Mouse (Mus musculus): ENCODE data around the gene Ifne. TPM values are rescaled to one million over a fixed set of nuclear protein-coding genes. Genes with fewer than 3 reads are reported as not detected.

Gene Ifne
- polyA plus RNA-seq, 1 experiment from 2014 or later: not detected

GRCm38 (mm10) chr4:88913984-88914383 is 34.0 kb upstream of the Ifne start:
- Histone ChIP-seq H3K9ac (ENCODE audit: low read length) (no peak overlapping the region), H3K36me3 (ENCODE audit: control insufficient read depth, insufficient read depth, low read length) (no peaks in the 10 kb centered on the region), H3K4me2 (ENCODE audit: low read depth, low read length, severe bottlenecking) (no peak overlapping the region), H3K9me3 (ENCODE audit: control insufficient read depth, low read length) (no peaks in the 10 kb centered on the region), H3K27me3 (ENCODE audit: control insufficient read depth, insufficient read depth, low read length) (no peaks in the 10 kb centered on the region), H3K4me3 (ENCODE audit: low read depth, low read length) (no peak overlapping the region), H3K27ac (ENCODE audit: low read depth, low read length) (no peak overlapping the region), H3K4me1 (replicated peaks; ENCODE audit: control insufficient read depth, insufficient read depth, low read length) (no peaks in the 10 kb centered on the region)
- DNase-seq (ENCODE audit: low spot score): no peak
- WGBS: 92% methylated on average over 1 of the region's 1 CpGs
- ATAC-seq (replicated peaks; ENCODE audit: low FRiP score): no peak

- Histone ChIP-seq H3K27ac (ENCODE audit: low read depth, low read length) (no peak overlapping the region), H3K4me3 (ENCODE audit: low read depth, low read length) (no peak overlapping the region), H3K4me1 (replicated peaks; ENCODE audit: control insufficient read depth, insufficient read depth, low read length) (no peaks in the 10 kb centered on the region), H3K27me3 (ENCODE audit: control insufficient read depth, insufficient read depth, low read length) (no peaks in the 10 kb centered on the region), H3K4me2 (ENCODE audit: low read depth, low read length, severe bottlenecking) (no peak overlapping the region), H3K9ac (ENCODE audit: low read length) (no peak overlapping the region), H3K36me3 (ENCODE audit: control insufficient read depth, insufficient read depth, low read length) (no peaks in the 10 kb centered on the region), H3K9me3 (ENCODE audit: control insufficient read depth, low read length) (no peaks in the 10 kb centered on the region)
- DNase-seq (ENCODE audit: low spot score): no peak
- no peak for ATAC-seq (replicated peaks; ENCODE audit: low FRiP score)
- 88% methylated on average over 2 of the region's 2 CpGs for WGBS
Observed at GRCm38 (mm10) chr4:88912882-88913281, 32.9 kb upstream of the Ifne start.

DNA sequence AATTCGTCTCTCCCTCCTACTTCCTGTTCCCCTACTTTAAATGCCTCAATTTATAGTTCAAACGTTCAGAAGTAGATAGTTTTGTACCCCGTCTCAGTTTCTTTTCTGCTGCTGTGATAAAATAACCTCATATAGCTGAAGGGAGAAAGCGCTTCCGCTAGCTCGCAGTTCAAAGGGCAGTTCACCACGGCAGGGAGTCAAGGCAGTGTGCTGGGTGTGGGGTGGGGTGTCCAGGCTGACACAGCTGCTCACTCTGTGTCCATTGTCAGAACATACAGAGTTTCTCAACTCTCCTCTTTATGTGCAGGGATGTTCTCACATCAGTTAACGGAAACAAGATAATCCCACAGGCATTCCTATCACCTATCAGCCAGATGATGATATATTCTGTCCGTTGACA is 32.2 kb upstream of the Ifne start:
- Histone ChIP-seq H3K9ac (ENCODE audit: low read length) (no peak overlapping the region), H3K4me3 (ENCODE audit: low read depth, low read length) (no peak overlapping the region), H3K9me3 (ENCODE audit: control insufficient read depth, low read length) (no peaks in the 10 kb centered on the region), H3K27ac (ENCODE audit: low read depth, low read length) (no peak overlapping the region), H3K36me3 (ENCODE audit: control insufficient read depth, insufficient read depth, low read length) (no peaks in the 10 kb centered on the region), H3K27me3 (ENCODE audit: control insufficient read depth, insufficient read depth, low read length) (no peaks in the 10 kb centered on the region), H3K4me2 (ENCODE audit: low read depth, low read length, severe bottlenecking) (no peak overlapping the region), H3K4me1 (replicated peaks; ENCODE audit: control insufficient read depth, insufficient read depth, low read length) (no peaks in the 10 kb centered on the region)
- ATAC-seq (replicated peaks; ENCODE audit: low FRiP score) (no peak), DNase-seq (ENCODE audit: low spot score) (no peak)
- 83% methylated on average over 9 of the region's 9 CpGs for WGBS

GRCm38 (mm10) chr4:88909600-88910534 is 29.9 kb upstream of the Ifne start:
- Histone ChIP-seq H3K4me1 (replicated peaks; ENCODE audit: control insufficient read depth, insufficient read depth, low read length) (no peaks in the 10 kb centered on the region), H3K4me3 (ENCODE audit: low read depth, low read length) (no peak overlapping the region), H3K9me3 (ENCODE audit: control insufficient read depth, low read length) (no peaks in the 10 kb centered on the region), H3K4me2 (ENCODE audit: low read depth, low read length, severe bottlenecking) (no peak overlapping the region), H3K36me3 (ENCODE audit: control insufficient read depth, insufficient read depth, low read length) (no peaks in the 10 kb centered on the region), H3K9ac (ENCODE audit: low read length) (no peak overlapping the region), H3K27ac (ENCODE audit: low read depth, low read length) (no peak overlapping the region), H3K27me3 (ENCODE audit: control insufficient read depth, insufficient read depth, low read length) (no peaks in the 10 kb centered on the region)
- WGBS: 88% methylated on average over 10 of the region's 10 CpGs
- no peak for DNase-seq (ENCODE audit: low spot score)
- ATAC-seq (replicated peaks; ENCODE audit: low FRiP score): no peak

- H3K4me3 ChIP-seq (ENCODE audit: low read depth, low read length): no peak overlapping the region
- no peak overlapping the region for H3K27ac ChIP-seq (ENCODE audit: low read depth, low read length)
- no peak overlapping the region for H3K4me2 ChIP-seq (ENCODE audit: low read depth, low read length, severe bottlenecking)
- no peak for DNase-seq (ENCODE audit: low spot score)
- H3K36me3 ChIP-seq (ENCODE audit: control insufficient read depth, insufficient read depth, low read length): no peaks in the 10 kb centered on the region
- H3K9me3 ChIP-seq (ENCODE audit: control insufficient read depth, low read length): no peaks in the 10 kb centered on the region
- no peaks in the 10 kb centered on the region for H3K4me1 ChIP-seq (replicated peaks; ENCODE audit: control insufficient read depth, insufficient read depth, low read length)
- ATAC-seq (replicated peaks; ENCODE audit: low FRiP score): no peak
- no peak overlapping the region for H3K9ac ChIP-seq (ENCODE audit: low read length)
- H3K27me3 ChIP-seq (ENCODE audit: control insufficient read depth, insufficient read depth, low read length): no peaks in the 10 kb centered on the region
Observed at GRCm38 (mm10) chr4:88893201-88893754, 13.3 kb upstream of the Ifne start.

DNA sequence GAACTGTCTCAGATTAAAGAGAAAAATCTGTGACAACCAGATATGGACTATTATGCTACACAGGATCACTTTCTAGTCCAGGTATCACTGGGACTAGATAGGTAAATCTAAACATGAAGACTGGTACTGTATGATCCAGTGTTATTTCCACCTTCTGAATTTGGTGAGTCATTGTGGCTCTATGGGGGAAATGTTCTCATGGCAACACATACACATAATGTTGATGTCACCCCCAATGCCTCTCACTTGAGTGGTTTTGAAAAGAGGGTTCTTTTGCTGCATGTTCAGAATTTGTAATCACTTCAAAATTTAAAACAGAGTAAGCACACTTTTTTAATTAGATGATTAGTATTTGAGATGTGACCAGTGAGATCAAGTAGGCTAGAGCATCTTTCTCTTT is 8.2 kb upstream of the Ifne start:
- DNase-seq (ENCODE audit: low spot score): no peak

GRCm38 (mm10) chr4:88878772-88879171 is 1.2 kb downstream of the Ifne start:
- no peak for ATAC-seq (replicated peaks; ENCODE audit: low FRiP score)

More for the DNA sequence above, 8.2 kb upstream of the Ifne start:
- Histone ChIP-seq H3K4me3 (ENCODE audit: low read depth, low read length) (no peak overlapping the region), H3K27ac (ENCODE audit: low read depth, low read length) (no peak overlapping the region), H3K9me3 (ENCODE audit: control insufficient read depth, low read length) (no peaks in the 10 kb centered on the region), H3K27me3 (ENCODE audit: control insufficient read depth, insufficient read depth, low read length) (no peaks in the 10 kb centered on the region), H3K9ac (ENCODE audit: low read length) (no peak overlapping the region), H3K4me1 (replicated peaks; ENCODE audit: control insufficient read depth, insufficient read depth, low read length) (no peaks in the 10 kb centered on the region), H3K36me3 (ENCODE audit: control insufficient read depth, insufficient read depth, low read length) (no peaks in the 10 kb centered on the region), H3K4me2 (ENCODE audit: low read depth, low read length, severe bottlenecking) (no peak overlapping the region)
- ATAC-seq (replicated peaks; ENCODE audit: low FRiP score): no peak

DNA sequence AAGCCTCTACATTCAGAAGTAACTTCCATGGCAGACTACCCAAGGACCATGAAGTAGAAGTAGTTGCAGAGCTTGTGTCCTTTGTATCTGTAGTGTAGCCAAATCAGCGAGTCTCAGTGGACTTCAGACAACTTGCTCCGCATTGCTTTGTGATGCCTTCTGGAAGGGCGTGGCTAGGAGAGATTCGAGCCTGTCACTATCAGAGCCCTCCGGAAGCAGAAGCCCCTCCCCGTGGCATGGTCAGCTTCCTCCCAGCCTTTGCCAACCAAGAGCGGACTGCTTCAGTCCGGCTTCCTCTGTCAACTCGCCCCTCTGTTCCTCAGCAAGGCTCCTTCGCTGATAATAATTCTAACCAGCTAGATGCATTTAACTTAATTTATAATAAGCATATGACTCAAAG is 1.8 kb downstream of the Ifne start:
- H3K36me3 ChIP-seq (ENCODE audit: control insufficient read depth, insufficient read depth, low read length): no peaks in the 10 kb centered on the region
- no peak overlapping the region for H3K4me3 ChIP-seq (ENCODE audit: low read depth, low read length)
- H3K4me1 ChIP-seq (replicated peaks; ENCODE audit: control insufficient read depth, insufficient read depth, low read length): no peaks in the 10 kb centered on the region
- no peak overlapping the region for H3K27ac ChIP-seq (ENCODE audit: low read depth, low read length)
- no peaks in the 10 kb centered on the region for H3K27me3 ChIP-seq (ENCODE audit: control insufficient read depth, insufficient read depth, low read length)
- no peak overlapping the region for H3K9ac ChIP-seq (ENCODE audit: low read length)
- H3K4me2 ChIP-seq (ENCODE audit: low read depth, low read length, severe bottlenecking): no peak overlapping the region
- no peaks in the 10 kb centered on the region for H3K9me3 ChIP-seq (ENCODE audit: control insufficient read depth, low read length)
- ATAC-seq (replicated peaks; ENCODE audit: low FRiP score) (no peak), DNase-seq (ENCODE audit: low spot score) (no peak)
- WGBS: 43% methylated on average over 10 of the region's 10 CpGs

More at GRCm38 (mm10) chr4:88878772-88879171, 1.2 kb downstream of the Ifne start:
- no peak for DNase-seq (ENCODE audit: low spot score)
- no peak overlapping the region for H3K4me3 ChIP-seq (ENCODE audit: low read depth, low read length)
- H3K9ac ChIP-seq (ENCODE audit: low read length): no peak overlapping the region
- no peaks in the 10 kb centered on the region for H3K4me1 ChIP-seq (replicated peaks; ENCODE audit: control insufficient read depth, insufficient read depth, low read length)
- H3K9me3 ChIP-seq (ENCODE audit: control insufficient read depth, low read length): no peaks in the 10 kb centered on the region
- no peaks in the 10 kb centered on the region for H3K36me3 ChIP-seq (ENCODE audit: control insufficient read depth, insufficient read depth, low read length)
- 75% methylated on average over 4 of the region's 4 CpGs for WGBS
- no peak overlapping the region for H3K4me2 ChIP-seq (ENCODE audit: low read depth, low read length, severe bottlenecking)
- no peak overlapping the region for H3K27ac ChIP-seq (ENCODE audit: low read depth, low read length)
- H3K27me3 ChIP-seq (ENCODE audit: control insufficient read depth, insufficient read depth, low read length): no peaks in the 10 kb centered on the region

DNA sequence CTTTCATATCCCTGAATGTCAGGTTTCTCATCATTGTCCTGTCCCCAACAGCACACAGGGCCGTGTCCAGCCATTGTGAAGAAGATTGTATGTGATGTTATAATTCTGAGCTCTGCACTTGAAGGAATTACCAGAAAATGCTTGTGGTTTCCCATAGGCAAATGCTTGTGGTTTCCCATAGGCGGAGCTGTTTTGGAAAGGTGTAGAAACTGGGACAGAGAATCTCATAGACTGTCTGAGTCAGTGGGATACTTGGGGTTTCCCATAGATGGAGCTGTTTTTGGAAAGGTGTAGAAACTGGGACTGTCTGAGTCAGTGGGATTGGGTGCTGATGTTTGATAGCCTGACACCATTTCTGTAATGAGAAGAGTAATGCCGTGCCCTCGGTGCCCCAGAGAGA is 3.5 kb downstream of the Ifne start:
- no peaks in the 10 kb centered on the region for H3K9me3 ChIP-seq (ENCODE audit: control insufficient read depth, low read length)
- no peak overlapping the region for H3K4me2 ChIP-seq (ENCODE audit: low read depth, low read length, severe bottlenecking)
- ATAC-seq (replicated peaks; ENCODE audit: low FRiP score): no peak
- WGBS: 82% methylated on average over 4 of the region's 4 CpGs
- H3K4me1 ChIP-seq (replicated peaks; ENCODE audit: control insufficient read depth, insufficient read depth, low read length): no peaks in the 10 kb centered on the region
- no peaks in the 10 kb centered on the region for H3K27me3 ChIP-seq (ENCODE audit: control insufficient read depth, insufficient read depth, low read length)
- no peak overlapping the region for H3K9ac ChIP-seq (ENCODE audit: low read length)
- H3K4me3 ChIP-seq (ENCODE audit: low read depth, low read length): no peak overlapping the region
- H3K36me3 ChIP-seq (ENCODE audit: control insufficient read depth, insufficient read depth, low read length): no peaks in the 10 kb centered on the region
- DNase-seq (ENCODE audit: low spot score): no peak
- no peak overlapping the region for H3K27ac ChIP-seq (ENCODE audit: low read depth, low read length)
